Mouse (Mus musculus) adrenal gland, adult 8-10 months (tissue): ENCODE data around the gene Dclk2. TPM values are rescaled to one million over a fixed set of nuclear protein-coding genes. Genes with fewer than 3 reads are reported as not detected.

Experiments used
- DNase-seq: peaks from one replicate; pipeline ENCODE4 v3.0.0; 2022
- total RNA-seq, 4 experiments: library from RNA; stranded (reverse); gene quantifications; 2 replicates each; pipeline ENCODE4 v1.2.4; 2022

The Dclk2 gene
- total RNA-seq, 4 experiments from 2014 or later: 5.9 to 9.0 (median 8.8) TPM

GRCm38 (mm10) chr3:86754595-86755557 is 165.8 kb downstream of the Dclk2 start:
- DNase-seq: no peak

DNA sequence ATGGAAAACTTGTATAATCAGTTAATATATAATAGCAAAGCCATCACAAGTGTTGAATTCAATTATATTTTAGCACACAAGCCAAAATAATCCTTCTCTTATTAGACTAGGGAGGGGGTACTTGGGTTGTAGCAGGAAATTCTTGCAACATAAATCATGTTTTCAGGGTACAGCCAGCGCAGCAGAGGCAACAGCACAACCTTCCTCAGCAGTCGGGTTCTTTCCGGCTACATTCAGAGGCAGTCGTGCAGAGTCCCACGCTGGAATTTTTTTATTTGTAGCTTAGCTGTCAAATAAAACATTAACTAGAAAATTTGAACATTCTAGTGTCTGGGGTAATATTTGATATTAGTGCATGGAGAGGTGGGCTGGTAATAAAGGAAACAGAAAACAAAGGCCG is 166.5 kb downstream of the Dclk2 start:
- DNase-seq: no peak

- no peak for DNase-seq
Observed at GRCm38 (mm10) chr3:86750652-86751051, 170.0 kb downstream of the Dclk2 start.

DNA sequence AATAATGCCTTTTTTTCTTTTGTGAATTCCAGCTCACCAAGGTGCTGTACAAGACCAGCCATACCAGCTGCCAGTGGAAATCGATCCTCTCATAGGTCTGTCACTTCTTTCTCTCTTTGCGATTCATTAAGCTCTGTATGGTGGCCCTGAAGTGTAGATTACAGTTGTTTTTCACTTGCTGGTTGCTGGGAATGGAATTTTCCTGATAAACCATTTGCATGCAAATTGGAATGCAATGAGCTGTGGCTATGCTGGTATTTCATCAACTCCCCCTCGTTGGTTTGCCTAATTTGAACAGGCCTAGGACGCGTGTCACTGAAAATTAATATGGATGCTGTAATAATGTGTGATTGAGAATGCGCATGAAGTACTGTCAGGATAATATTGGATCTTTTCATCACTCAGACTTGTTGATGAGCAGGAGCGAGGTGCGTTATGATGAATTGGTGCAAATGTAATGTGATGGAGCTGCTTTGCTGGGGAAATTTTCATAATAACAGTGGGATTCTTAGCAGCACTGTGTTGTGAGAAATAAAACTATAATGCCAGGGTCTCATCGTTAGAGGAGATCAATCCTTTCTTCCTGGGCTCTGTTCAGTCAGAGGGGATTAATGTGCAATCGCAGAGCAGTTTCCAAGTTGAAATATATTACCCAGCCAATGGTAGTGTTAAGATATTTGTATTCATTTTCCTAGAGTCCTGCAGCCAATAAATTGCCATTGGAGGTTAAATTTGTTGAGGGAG is 174.7 kb downstream of the Dclk2 start:
- DNase-seq: no peak

- no peak for DNase-seq
Observed at GRCm38 (mm10) chr3:86745348-86745747, 175.3 kb downstream of the Dclk2 start.

DNA sequence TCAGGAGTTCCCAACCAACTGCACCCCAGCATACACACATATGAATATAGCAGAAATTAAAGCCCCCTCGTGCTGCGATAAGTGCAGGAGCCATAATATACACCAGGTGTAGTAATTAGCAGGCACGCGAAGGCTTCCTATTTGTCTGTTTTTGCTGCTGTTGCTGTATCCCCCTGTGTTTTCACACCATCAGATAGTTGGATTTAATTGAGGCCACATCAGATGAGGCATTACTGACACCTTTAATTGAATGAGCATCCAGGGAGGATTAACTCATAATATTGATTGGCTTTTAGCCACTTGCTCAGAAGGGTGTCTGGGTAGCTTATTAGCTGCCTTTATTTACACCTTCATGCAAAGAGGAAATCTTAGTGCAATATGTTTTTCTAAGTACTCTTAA is 180.9 kb downstream of the Dclk2 start:
- no peak for DNase-seq

- DNase-seq: no peak
Observed at GRCm38 (mm10) chr3:86738831-86739230, 181.8 kb downstream of the Dclk2 start.

Other genes with a start within 250 kb of the Dclk2 start
- gene Cd1d1, start 78.6 kb upstream of the Dclk2 start, total RNA-seq: 100 to 1,000 TPM in 2 of 4 experiments, 10 to 100 TPM in 2; 30.0 to 343 (median 174) TPM